Mouse (Mus musculus): Measurements from ENCODE around the gene Mfsd4b3. TPM values are rescaled to one million over a fixed set of nuclear protein-coding genes. Genes with fewer than 3 reads are reported as not detected.
A peak's percentile ranks its signal among the peaks of the same experiment; 100 is the strongest.

Mfsd4b3 gene
- polyA plus RNA-seq, 1 experiment from 2014 or later, result 0.78 TPM

- H3K9ac ChIP-seq (ENCODE audit: low read depth, low read length), result no peak overlapping the region
- H3K27ac ChIP-seq (ENCODE audit: low read depth, low read length), result no peak overlapping the region
- H3K9me3 ChIP-seq (ENCODE audit: control insufficient read depth, low read length), result no peaks in the 10 kb centered on the region
- no peak overlapping the region for H3K4me3 ChIP-seq (ENCODE audit: low read depth, low read length)
- no peak overlapping the region for H3K4me2 ChIP-seq
- DNase-seq (ENCODE audit: low spot score) (no peak), ATAC-seq (replicated peaks; ENCODE audit: low FRiP score) (no peak)
- no peaks in the 10 kb centered on the region for H3K4me1 ChIP-seq (replicated peaks; ENCODE audit: control insufficient read depth, insufficient read depth, low read length)
- WGBS, result 75% methylated on average over 10 of the region's 10 CpGs
- H3K36me3 ChIP-seq (ENCODE audit: control insufficient read depth, insufficient read depth, low read length), result no peaks in the 10 kb centered on the region
- 0 out of 2 replicates have a peak, but pooled peaks cover 2% of the 10 kb centered on the region for H3K27me3 ChIP-seq (replicated peaks; ENCODE audit: control insufficient read depth, insufficient read depth, low read length)
Observed at GRCm38 (mm10) chr10:39906799-39907658, 52.9 kb downstream of the Mfsd4b3 start.

GRCm38 (mm10) chr10:39904191-39904590, 55.8 kb downstream of the Mfsd4b3 start:
- Histone ChIP-seq H3K4me3 (ENCODE audit: low read depth, low read length) (no peak overlapping the region), H3K4me2 (no peak overlapping the region), H3K36me3 (ENCODE audit: control insufficient read depth, insufficient read depth, low read length) (no peaks in the 10 kb centered on the region), H3K9ac (ENCODE audit: low read depth, low read length) (no peak overlapping the region), H3K27me3 (replicated peaks; ENCODE audit: control insufficient read depth, insufficient read depth, low read length) (0 out of 2 replicates have a peak, but pooled peaks cover 2% of the 10 kb centered on the region), H3K27ac (ENCODE audit: low read depth, low read length) (no peak overlapping the region), H3K4me1 (replicated peaks; ENCODE audit: control insufficient read depth, insufficient read depth, low read length) (no peaks in the 10 kb centered on the region), H3K9me3 (ENCODE audit: control insufficient read depth, low read length) (no peaks in the 10 kb centered on the region)
- no peak for ATAC-seq (replicated peaks; ENCODE audit: low FRiP score)
- whole genome bisulfite sequencing, result 69% methylated on average over 3 of the region's 3 CpGs
- no peak for DNase-seq (ENCODE audit: low spot score)

- Histone ChIP-seq H3K4me2 (peak within 1 kb of the TSS; percentile 75), H3K27ac (ENCODE audit: low read depth, low read length) (peak within 1 kb of the TSS; percentile 86), H3K9me3 (ENCODE audit: control insufficient read depth, low read length) (no peaks in the 10 kb centered on the region), H3K4me1 (replicated peaks; ENCODE audit: control insufficient read depth, insufficient read depth, low read length) (peaks cover 10% of the 10 kb centered on the region), H3K36me3 (ENCODE audit: control insufficient read depth, insufficient read depth, low read length) (no peaks in the 10 kb centered on the region), H3K27me3 (replicated peaks; ENCODE audit: control insufficient read depth, insufficient read depth, low read length) (no peaks in the 10 kb centered on the region), H3K9ac (ENCODE audit: low read depth, low read length) (peak within 1 kb of the TSS; percentile 90), H3K4me3 (ENCODE audit: low read depth, low read length) (peak within 1 kb of the TSS; percentile 75)
- peak; percentile 89 for DNase-seq (ENCODE audit: low spot score)
- ATAC-seq (replicated peaks; ENCODE audit: low FRiP score), result peak; percentile 92
- WGBS, result under 1% methylated on average over 41 of the region's 41 CpGs
Observed at GRCm38 (mm10) chr10:39898874-39899371, 61.0 kb downstream of the Mfsd4b3 start, which contains the start of gene Mfsd4b4. Gene Mfsd4b4 (minus strand): TSS chr10:39899238.

Other genes with a start within 250 kb of the Mfsd4b3 start
- gene Rev3l, start 228.0 kb downstream of the Mfsd4b3 start, polyA plus RNA-seq (2014; fragmentation: Nextera tagmentation; extraction: Ambion mirVana), result 8.7 and 9.5 TPM in 2 replicates
- gene Mfsd4b4, start 60.9 kb downstream of the Mfsd4b3 start, polyA plus RNA-seq (2014; fragmentation: Nextera tagmentation; extraction: Ambion mirVana), result 3.4 and 4.1 TPM in 2 replicates
- gene Mfsd4b2, start 33.2 kb downstream of the Mfsd4b3 start, polyA plus RNA-seq (2014; fragmentation: Nextera tagmentation; extraction: Ambion mirVana), result not detected in 2 replicates
- gene Mfsd4b5, start 26.5 kb upstream of the Mfsd4b3 start, polyA plus RNA-seq (2014; fragmentation: Nextera tagmentation; extraction: Ambion mirVana), result 0.10 and 0.12 TPM in 2 replicates
- gene Mfsd4b1, start 65.1 kb upstream of the Mfsd4b3 start, polyA plus RNA-seq (2014; fragmentation: Nextera tagmentation; extraction: Ambion mirVana), result 0.34 and 0.56 TPM in 2 replicates
- 46.9 and 49.2 TPM in 2 replicates for gene Slc16a10, start 182.1 kb upstream of the Mfsd4b3 start, polyA plus RNA-seq (2014; fragmentation: Nextera tagmentation; extraction: Ambion mirVana)